Mouse (Mus musculus): Measurements from ENCODE around the gene Gm8094. TPM values are rescaled to one million over a fixed set of nuclear protein-coding genes. Genes with fewer than 3 reads are reported as not detected.

The Gm8094 gene
- polyA plus RNA-seq (2015; fragmentation: Nextera tagmentation; extraction: Ambion mirVana) = 0.19 TPM in 1 of 2 replicates, not detected in the other

DNA sequence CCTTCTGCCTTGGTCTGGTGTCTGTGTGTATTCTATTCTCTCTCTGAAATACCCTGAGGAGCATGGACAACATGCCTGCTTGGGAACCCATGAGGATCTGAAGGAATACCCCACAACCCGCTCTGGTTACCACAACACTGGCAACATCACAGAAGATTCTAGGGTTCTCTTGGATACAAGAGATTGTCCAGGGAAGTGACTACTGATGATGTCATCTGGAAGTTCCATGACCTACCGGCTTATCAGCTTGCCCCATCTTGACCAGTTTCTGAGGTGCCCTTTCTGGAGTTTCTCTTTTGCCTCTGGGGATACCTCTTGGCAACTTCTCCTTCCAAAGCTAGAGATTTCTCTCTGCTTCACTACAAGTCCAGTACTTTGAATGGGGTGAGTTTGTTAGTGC is at the start of gene Gm8094:
TSS of gene Gm8094 (minus strand) at position 101 of the 400 bp plus-strand sequence.

GRCm38 (mm10) chr14:43100301-43100700 is 23.9 kb upstream of the Gm8094 start, which contains the start of gene Gm8104:
Gene Gm8104, plus strand, starts transcription at chr14:43100601.

Other genes with a start within 250 kb of the Gm8094 start
- gene Gm21977, start 223.2 kb downstream of the Gm8094 start, polyA plus RNA-seq (2015; fragmentation: Nextera tagmentation; extraction: Ambion mirVana) = not detected in 2 replicates
- not detected in 2 replicates for gene Gm8082, start 83.0 kb downstream of the Gm8094 start, polyA plus RNA-seq (2015; fragmentation: Nextera tagmentation; extraction: Ambion mirVana)
- gene Gm10376, start 61.0 kb downstream of the Gm8094 start, polyA plus RNA-seq (2015; fragmentation: Nextera tagmentation; extraction: Ambion mirVana) = not detected in 2 replicates
- gene Gm8104, start 24.0 kb upstream of the Gm8094 start, polyA plus RNA-seq (2015; fragmentation: Nextera tagmentation; extraction: Ambion mirVana) = 0.52 and 0.57 TPM in 2 replicates
- gene Gm7233, start 103.2 kb upstream of the Gm8094 start, polyA plus RNA-seq (2015; fragmentation: Nextera tagmentation; extraction: Ambion mirVana) = 0.13 and 0.14 TPM in 2 replicates
- gene Gm8122, start 158.7 kb upstream of the Gm8094 start, polyA plus RNA-seq (2015; fragmentation: Nextera tagmentation; extraction: Ambion mirVana) = not detected in 2 replicates
- gene Gm8126, start 182.0 kb upstream of the Gm8094 start, polyA plus RNA-seq (2015; fragmentation: Nextera tagmentation; extraction: Ambion mirVana) = not detected in 2 replicates
- not detected in 2 replicates for gene Gm9732, start 198.4 kb upstream of the Gm8094 start, polyA plus RNA-seq (2015; fragmentation: Nextera tagmentation; extraction: Ambion mirVana)
- not detected in 2 replicates for gene Gm8127, start 217.2 kb upstream of the Gm8094 start, polyA plus RNA-seq (2015; fragmentation: Nextera tagmentation; extraction: Ambion mirVana)